Mouse (Mus musculus) olfactory bulb, adult 2 months (tissue): ENCODE data around the gene Ccdc28a.

Experiments
- CTCF ChIP-seq: fragments of 200-500 bp; IDR thresholded peaks from 2 replicates; pipeline ENCODE4 v1.5.1; 2012; ENCODE audit warnings: low read depth, mild to moderate bottlenecking, low read length, moderate library complexity; ENCODE audit not compliant: insufficient read depth
- POLR2A ChIP-seq: fragments of 200-500 bp; IDR thresholded peaks from 2 replicates; pipeline ENCODE4 v1.6.1; 2012; ENCODE audit warnings: mild to moderate bottlenecking, low read depth, low read length, moderate library complexity; ENCODE audit not compliant: insufficient read depth

DNA sequence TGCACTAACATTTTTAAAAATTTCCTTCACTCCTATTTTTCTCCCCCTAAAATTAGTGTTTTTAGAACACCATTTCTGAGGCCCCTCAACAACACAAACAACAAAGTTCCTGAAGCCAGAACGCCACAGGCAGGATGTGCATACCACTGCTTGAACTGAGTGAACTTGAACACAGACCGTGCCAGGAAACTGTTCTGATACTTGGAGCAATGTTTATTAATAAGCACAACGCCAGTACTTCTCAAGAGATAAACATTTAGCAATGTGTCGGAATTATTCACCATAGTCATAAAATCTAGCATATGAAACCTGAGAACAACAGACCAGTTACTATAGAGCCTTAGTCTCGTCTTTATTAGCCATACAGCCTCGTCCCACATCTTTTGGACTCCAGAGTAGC lies 24.7 kb downstream of the Ccdc28a start:
- TF ChIP-seq POLR2A (no peak), CTCF (no peak)
